Mouse (Mus musculus) olfactory bulb, adult 2 months (tissue): ENCODE results near the gene Abca7.

Experiments
- CTCF ChIP-seq: fragments of 200-500 bp; IDR thresholded peaks from 2 replicates; pipeline ENCODE4 v1.5.1; 2012; ENCODE audit warnings: low read depth, mild to moderate bottlenecking, low read length, moderate library complexity; ENCODE audit not compliant: insufficient read depth
- POLR2A ChIP-seq: fragments of 200-500 bp; IDR thresholded peaks from 2 replicates; pipeline ENCODE4 v1.6.1; 2012; ENCODE audit warnings: mild to moderate bottlenecking, low read depth, low read length, moderate library complexity; ENCODE audit not compliant: insufficient read depth

GRCm38 (mm10) chr10:80004233-80004705, 8.0 kb downstream of the Abca7 start:
- TF ChIP-seq CTCF (no peak), POLR2A (no peak)
